Mouse (Mus musculus) lung, adult 2 months (tissue): ENCODE results near the gene Dtx1.

Experiments
- CTCF ChIP-seq: fragments of 200-500 bp; IDR thresholded peaks from 2 replicates; pipeline ENCODE4 v1.5.1; 2011; ENCODE audit warnings: mild to moderate bottlenecking, low read length, control low read depth; ENCODE audit not compliant: insufficient read depth
- POLR2A ChIP-seq: fragments of 200-500 bp; IDR thresholded peaks from 2 replicates; pipeline ENCODE4 v1.6.1; 2011; ENCODE audit warnings: low read depth, mild to moderate bottlenecking, control low read depth, low read length, borderline replicate concordance; ENCODE audit errors: extremely low read depth

GRCm38 (mm10) chr5:120649938-120650337 is 61.8 kb downstream of the Dtx1 start:
- TF ChIP-seq CTCF (no peak), POLR2A (no peak)
